Mouse (Mus musculus) v-Abl transformed pro-B cells (cell line): ENCODE results near the gene Hist1h2ai.

Experiments
- in situ Hi-C, 2 experiments: fragments of 400-800 bp; cut with MboI; formaldehyde crosslinking; loops; one replicate each; pipeline ENCODE4 v1.15.1; 2025; ENCODE audit not compliant: unreplicated experiment in 2 of 2

Gene Hist1h2ai

DNA sequence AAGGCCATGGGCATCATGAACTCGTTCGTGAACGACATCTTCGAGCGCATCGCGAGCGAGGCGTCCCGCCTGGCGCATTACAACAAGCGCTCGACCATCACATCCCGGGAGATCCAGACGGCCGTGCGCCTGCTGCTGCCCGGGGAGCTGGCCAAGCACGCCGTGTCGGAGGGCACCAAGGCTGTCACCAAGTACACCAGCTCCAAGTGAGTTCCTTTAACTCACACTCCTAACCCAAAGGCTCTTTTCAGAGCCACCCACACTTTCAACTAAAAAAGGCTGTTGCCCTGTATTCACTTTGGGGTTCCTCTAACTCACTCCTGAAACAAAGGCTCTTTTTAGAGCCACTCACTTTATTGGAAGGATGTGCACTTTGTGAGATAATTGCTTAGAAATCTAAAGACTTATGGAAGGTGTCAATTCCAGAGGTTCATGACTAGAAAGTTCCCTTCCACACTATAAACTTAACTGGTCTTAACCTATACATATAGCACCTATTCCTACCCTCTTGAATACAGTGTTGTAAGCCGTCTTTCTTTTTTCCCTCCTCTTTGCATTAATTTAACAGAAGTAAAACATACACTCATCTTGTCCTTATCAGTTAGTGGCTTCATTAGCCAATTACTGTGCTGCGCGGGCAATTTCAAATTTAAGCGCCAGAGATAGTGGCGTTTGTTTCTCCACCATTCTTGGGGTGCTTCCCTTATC is 38.2 kb downstream of the Hist1h2ai start:
- in situ Hi-C loops: loop anchor here in 1 of 2 experiments (10.0 kb wide), 1 partner anchor 1800 kb away; the partner anchor contains the start of genes Hist1h1d and Hist1h4f

GRCm38 (mm10) chr13:21755707-21756106 is 39.5 kb downstream of the Hist1h2ai start:
- in situ Hi-C loops: loop anchor here in 1 of 2 experiments (10.0 kb wide), 1 partner anchor 1799 kb away; the partner anchor contains the start of genes Hist1h1d and Hist1h4f
